Mouse (Mus musculus) right cerebral cortex, adult 2 months (tissue): ENCODE measurements around the gene Rnf181.

Experiments used
- DNase-seq, 2 experiments: peaks; one replicate each; pipeline ENCODE4 v3.0.0; 2021 to 2022; ENCODE audit warnings: low spot score in 2 of 2

Rnf181 gene

DNA sequence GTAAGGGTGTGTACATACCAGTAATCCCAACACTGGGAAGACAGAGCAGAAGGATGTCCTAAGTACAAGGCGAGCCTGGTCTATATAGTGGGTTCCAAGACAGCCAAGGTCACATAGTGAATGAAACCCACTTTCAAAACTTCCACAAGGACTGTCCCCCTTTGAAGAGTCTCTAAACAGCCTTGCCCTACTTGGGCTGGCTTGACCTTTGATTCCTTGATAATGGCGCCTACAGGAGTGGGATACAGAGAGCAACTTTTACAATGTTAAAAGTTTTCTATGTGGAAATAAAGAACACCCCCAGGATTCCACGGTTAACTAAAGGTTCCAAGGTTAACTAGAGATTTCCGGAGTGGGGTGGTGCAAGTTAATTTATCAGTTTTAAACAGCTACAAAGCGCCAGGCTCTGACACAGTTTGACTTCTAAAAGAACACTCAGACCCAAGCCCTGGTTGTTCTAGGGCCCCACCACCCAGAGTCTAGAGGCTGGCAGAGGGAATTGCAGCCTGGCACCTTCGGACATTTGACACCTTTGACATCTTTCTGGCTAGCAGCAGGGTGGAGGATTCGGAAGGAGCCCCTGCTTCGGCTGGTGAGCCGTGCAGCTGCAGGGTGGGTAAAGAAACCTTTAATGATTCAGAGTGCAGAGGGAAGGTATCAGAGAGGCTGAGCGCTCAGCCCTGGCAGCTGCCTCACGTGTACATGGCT is 6.7 kb downstream of the Rnf181 start:
- no peak for DNase-seq

DNA sequence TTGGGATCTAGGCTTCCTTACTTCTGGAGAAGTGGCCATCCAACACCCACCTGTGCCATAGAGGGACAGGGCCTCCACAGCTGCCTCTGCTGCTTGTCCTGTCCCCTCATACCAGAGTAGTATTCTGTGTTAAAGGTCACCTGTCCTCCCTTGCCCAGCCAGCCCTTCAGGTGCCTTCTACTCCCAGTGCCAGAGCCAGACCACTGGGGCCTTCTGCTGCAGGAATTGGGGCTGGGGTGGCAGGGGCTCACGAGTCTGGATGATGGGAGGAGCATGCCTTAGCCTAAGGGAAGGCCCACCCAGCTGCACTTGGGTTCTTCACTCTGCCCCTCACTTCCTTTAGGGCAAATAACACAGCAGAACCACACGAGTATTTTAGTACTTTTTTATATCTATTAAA is 7.4 kb downstream of the Rnf181 start:
- no peak for DNase-seq

DNA sequence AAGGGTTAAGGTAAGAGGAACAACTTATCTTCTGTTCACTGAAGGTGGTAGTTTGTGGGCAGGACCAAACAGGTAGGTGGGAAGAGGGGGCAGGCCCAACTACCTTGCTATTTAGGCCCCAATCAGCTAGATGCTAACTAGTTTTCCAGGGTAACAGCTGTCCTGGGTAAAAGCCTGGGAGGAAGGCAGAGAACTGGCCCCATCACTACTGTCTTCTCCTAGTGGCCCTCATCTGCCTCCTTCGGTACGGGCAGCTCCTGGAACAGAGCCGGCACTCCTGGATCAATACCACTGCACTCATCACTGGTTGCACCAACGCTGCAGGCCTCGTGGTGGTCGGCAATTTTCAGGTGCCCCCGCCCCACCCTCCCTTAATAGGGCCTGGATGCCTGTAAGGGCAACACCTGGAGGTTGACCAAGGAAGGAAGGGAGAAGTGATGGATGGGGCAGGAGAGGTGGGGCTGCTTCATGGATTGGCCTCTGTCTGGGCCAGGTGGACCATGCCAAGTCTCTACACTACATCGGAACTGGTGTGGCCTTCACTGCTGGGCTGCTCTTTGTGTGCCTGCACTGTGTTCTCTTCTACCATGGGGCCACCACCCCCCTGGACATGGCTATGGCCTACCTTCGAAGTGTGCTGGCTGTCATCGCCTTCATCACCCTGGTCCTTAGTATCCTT is 8.5 kb downstream of the Rnf181 start:
- no peak for DNase-seq

DNA sequence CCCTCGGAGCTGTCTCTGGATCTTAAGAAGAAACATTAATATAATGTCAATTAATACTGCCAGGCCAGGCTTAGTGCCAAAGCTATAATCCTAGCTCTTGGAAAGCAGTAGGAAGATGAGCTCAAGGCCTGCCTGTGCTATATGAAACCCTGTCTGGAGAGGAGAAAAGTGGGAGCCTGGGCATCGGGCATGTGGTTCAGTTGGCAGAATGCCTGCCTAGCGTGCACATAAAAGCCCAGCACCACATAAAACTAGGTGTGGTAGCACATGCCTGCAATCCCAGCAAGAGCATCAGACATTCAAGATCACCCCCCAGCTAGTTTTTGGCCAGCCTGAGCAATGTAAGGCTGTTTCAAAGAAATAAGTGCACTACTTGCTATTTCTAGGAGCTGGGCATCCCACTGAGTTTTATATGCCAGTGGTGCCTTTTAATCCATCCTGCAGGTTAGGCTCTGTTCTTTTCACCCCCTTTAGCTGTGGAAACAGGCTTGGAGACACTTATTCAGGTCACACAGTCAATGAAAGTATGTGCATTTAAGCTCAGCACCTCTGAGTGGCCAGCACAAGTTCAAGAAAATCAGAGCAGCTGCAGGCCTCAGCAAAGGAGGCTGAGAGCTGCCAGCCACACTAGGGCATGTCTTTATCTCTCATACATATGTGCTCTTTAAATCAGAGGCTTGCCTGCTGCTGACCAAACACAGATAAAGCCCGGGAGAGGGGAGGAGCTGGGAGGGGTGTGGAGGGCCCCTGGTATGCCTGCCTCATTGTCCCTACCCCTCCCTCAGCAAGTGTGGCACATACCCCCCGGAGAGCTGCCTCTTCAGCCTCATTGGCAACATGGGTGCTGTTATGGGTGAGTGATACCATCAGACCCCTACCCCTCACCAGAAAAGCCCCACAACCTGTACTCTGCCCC is 9.3 kb downstream of the Rnf181 start:
- DNase-seq, result no peak

DNA sequence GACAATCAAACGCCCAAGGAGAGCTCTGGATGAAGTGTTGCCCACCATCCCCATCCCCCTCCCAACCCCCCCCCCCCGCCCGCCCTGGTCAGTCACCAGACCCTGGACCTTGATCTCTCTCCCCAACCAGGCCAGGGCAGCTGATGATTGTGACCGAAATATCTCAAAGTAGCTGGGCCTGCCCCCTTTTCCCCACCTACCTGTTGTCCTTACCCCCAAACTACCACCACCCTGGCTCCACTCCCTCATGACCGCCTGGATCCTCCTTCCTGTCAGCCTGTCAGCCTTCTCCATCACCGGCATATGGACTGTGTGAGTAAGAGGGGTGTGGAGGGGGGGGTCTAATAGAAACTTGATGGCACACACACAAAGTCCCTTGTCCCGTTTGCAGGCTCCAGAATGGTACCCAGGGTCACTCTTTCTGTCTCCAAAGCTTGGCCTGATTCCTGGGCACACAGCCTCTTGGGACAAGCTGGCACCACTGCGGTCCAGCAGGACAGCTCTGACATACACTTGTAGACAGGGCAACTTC is 10.7 kb downstream of the Rnf181 start:
- no peak for DNase-seq

DNA sequence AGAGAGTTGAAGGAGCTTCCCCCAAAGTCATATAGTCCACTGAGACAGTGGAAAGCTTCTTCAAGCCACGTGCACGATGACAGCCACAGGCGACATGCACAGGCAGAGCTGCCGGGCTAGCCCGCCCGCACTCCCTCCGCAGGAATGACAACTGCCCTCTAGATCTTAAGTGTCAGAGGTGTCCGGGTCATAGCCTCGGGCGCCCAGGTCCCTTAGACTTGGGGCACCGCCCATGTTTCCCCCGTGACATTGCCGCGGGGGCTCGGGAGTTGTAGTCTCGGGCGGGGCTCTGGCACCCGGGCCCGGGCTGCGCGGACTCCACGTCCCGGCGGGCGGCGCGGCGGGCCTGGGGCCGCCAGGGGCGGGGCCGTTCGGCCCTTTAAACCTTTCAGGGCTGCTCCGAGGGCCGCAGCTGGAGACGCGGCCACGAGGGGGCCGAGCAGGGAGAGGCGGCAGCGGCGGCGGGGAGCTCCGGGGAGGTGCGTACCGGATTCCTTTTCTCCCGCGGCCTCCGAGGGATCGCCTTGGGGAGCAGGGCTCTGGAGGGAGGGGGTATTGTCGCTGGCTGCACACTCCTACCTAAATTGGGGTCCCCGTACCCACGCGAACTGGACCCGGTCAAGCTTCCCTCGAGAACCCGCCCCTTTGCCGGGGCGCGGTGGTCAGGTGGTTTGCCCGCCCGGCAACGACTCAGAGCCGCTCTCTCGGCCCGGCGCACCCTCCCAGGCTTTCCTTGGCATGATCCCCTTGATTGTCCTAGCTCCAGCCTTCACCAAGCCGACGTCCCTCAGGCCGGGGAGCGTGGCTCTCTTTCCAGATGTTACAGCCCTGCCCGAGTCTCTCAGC is 11.5 kb downstream of the Rnf181 start, which contains the start of gene Tmem150a:
Gene Tmem150a, plus strand, starts transcription at position 382 of the 846 bp plus-strand sequence.
- DNase-seq, result peak; percentile 71 to 74

DNA sequence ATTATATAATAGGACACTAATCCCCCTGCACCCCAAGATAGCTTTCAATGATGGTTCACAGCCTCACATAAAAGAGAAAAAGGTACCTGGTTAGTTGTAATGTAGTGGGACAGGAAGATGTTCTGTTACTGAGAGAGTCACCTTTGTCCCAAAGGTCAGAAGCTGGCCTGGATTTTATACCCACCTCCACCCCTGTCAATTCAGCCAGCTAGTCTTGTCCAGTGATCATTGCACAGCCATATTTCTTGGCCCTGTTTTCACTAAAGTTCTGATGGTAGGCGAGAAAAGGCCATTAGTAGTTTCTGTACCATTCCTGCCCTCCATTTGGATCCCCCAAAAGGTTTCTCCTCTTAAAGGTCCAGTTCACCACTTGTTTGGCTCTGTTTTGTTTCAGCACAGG is 12.7 kb downstream of the Rnf181 start:
- DNase-seq, result no peak

DNA sequence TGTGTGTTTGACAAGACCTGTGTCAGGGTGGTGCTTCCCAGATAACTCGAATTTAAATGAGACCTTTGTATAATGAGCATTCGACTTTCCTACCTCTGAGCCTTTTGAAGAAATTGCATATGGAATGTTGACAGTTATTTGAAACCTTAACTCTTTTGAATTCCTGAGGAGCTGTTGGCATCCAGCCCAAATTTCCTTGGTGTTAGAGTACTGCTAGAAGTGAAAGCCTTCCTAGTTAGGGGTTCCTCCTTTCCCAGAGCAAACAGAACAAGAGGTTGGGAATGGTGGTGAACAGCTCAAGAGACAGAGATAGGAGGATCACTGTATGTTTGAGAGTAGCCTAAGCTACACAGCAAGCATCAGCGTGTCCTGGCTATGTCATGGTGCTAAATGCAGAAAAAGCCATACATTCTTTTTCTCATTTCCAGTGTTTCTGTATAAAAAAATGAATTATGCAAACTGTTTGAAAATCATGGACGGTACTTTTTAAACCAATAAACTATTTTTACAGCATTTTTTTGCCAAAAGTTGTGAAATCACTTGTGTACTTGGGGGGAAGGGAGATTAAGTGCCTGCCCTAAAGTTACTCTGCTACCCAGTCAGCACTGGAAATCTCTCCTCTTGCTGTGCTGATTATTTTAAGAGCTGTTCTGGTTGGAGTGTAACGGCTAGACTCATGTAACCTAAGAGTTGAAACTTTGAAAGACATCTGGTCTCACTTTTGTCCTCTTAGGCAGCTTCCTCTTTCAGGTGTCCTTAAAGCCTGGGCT is 13.9 kb downstream of the Rnf181 start:
- DNase-seq, result no peak

DNA sequence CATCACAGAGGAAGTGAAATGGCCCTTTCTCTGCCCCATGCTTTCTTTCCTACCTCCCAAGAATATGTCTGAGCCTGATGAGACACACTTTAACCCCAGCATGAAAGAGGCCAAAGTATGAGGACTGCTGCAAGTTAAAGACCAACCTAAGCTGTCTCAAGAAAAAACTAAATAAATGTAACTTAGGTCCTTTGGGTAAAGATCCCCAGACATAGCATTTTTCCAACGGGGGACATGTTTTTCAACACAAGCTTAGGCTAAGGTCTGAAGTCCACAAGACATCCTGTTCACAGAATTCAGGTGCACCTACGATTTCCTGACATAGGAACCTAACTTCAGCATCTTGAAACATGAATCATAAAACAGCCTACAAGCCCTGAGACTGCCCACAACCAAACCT is 16.5 kb downstream of the Rnf181 start:
- DNase-seq, result no peak

DNA sequence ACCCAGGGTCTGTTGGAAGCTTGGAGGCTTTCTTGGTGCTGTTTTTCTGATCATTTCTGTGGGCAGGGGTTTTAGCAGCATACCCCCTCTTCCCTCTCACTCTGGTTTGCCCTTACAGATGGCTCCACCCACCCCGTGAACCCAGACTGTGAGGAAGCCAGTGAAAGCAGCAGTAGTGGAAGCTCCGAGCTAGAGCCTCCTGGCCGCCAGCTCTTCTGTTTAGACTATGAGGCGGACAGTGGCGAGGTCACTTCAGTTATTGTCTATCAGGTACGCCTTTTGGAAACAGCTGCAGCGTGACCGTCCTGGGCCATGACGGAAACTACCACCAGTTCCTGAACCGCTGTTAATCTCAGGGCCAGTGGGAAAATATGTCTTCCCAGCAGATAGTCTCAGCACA is 18.3 kb downstream of the Rnf181 start:
- no peak for DNase-seq

DNA sequence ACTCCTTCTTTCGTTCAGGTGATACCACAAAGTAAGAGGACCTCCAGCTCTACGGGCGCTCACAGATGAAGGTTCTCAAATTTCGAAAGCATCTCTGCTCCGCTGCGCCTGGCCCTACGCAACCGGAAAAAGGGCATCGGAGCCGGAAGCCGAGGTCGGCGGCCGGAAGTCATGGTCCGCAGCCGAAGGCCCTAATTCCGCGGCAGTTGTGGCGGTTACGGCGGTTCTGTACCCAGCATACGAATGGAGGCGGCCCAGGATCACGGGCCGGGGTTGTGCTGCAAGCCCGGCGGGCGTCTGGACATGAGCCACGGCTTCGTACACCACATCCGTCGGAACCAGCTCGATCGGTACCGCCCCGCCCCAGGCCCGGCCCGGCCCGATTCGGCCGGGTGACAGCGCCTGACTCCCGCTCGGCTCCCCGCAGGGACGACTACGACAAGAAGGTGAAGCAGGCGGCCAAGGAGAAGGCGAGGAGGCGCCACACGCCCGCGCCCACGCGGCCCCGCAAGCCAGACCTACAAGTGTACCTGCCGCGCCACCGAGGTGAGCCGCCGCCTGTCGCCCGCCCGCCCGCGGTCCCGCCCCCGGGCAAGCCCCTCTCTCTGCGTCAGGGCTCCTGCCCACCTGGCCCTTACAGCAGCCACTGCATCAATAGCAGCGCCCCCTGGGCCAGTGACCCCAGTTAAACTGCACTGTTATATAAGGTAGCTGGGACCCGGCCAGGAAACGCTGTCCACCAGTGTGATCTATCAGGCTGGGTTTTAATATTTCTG is 19.4 kb downstream of the Rnf181 start, which contains the start of gene 0610030E20Rik:
Gene 0610030E20Rik, plus strand, starts transcription at position 152 of the 776 bp plus-strand sequence.
- peak; percentile 76 to 77 for DNase-seq

DNA sequence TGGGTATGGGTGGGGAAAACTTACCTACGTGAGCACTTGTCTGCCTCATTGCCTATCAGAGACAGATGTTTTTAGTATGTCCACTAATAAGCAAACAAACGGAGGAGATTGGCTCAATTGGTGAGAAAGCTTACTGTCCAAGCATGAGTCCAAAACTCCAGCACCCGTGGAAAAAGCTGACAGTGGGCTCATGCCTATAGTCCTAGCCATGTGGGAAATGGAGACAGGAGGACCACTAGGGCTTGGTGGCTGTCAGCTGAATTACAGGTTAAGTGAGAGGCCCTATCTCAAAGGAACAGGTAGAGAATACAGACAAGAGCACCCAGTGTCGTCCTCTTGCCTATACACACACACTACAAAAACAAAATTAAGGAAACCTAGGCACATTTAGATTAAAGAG is 20.5 kb downstream of the Rnf181 start:
- no peak for DNase-seq

DNA sequence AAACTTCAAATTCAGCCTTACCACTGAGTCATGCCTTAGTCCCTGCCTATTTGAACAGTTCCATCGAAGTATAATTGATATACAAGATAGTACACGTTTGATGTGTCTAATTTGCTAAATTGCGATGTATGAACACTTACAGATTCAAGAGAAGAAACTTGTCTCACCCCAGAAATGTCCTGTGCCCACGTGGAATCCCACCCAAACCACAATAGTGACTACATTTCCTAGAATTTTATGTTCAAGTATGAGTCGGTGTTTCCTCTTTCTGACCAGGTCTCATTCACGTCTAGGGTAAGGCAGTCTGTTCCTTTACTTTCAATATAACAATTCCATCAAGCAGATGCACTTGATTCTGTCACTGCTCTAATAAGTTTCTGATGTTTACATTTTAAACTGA is 21.1 kb downstream of the Rnf181 start:
- no peak for DNase-seq

DNA sequence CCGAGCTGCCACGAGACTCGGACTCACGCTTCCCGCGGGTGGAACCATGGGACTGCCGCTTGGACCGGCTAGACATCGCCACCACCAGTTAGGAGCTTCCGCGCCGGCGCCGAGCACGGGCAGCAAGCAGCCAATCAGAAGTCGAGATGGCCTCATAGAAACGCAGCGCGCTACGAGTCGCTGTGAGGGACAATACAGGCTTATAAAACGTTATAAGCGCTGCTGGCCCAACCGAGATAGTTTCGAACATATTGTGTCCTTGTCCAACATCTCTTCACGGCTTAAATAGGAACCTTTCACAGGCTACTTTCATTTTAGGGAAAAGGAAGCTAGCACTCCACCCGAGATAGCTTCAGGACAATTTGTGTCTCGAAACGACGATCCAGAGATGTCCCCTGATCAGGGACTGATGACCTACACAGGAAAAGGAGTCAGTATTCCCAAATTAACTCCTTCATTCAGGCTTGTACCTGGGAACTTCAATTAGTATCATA is 21.6 kb downstream of the Rnf181 start, which contains the start of gene Usp39:
Gene Usp39, minus strand, starts transcription at position 111 of the 494 bp plus-strand sequence.
- peak; percentile 98 for DNase-seq

DNA sequence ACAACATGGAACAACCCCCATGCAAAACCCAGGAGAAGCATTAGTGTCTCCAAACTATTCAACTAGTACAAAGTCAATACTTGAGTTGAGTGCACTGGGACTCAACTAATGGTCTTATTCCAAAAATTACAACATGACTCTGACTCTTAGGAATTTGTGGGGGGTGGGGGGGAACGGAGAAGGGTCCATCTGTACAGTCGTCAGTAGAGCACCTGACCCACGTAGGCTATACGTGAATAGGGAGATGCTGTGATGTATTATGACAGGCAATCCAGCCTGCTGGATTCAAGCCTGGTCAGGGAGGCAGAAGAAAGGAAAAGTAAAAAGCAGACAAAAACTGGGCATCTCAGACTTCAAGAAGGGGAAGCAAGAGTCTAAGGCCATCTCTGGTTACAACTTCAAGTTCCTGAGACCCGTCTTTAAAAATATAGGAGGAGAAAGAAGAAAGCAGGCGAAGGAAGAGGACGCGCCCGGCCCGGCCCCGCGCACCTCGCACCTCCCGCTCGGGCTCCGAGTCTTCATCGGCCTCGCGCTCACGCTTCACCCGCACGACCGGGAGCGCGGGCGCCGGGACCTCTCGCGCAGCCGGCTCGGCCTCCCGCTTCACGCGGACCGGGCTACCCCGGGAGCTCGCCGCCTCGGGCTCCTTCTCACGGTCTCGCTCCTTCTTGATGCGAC is 22.2 kb downstream of the Rnf181 start:
- no peak for DNase-seq

DNA sequence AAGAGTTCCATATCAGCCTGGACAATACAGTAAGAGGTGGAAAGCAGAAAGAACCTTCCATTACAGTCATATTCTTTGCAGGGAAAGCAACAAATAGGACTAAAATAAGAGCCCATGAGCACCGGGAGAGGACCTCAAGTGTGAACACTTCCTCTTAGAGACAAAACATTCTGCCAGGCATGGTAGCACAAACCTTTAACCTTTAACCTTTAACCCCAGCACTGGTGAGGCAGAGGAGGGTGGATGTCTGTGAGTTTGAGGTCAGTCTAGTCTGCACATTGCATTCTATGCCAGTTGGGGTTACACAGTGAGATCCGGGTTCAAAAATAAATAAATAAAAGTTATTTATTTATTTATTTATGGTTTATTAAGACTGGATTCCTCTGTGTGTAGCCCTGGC is 26.3 kb downstream of the Rnf181 start:
- DNase-seq, result no peak

DNA sequence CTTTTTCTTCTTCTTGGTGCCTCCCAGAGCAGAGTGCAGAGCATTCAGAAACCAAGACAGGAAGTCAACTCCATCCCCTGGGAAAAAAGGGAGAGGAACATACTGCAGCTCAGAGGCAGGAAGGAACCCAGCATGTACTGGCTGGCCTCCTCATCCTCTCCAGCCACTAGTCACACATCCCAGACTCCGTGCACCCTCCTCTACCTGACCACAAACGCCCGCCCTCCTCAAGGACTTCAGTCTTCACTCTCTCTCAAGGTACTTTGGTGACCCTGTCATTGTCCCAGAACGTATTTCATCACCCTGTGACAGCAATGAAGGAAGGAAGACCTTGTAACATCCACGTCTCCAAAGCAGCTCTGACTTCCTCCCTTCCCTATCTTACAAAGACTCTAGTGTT is 33.6 kb downstream of the Rnf181 start:
- no peak for DNase-seq

DNA sequence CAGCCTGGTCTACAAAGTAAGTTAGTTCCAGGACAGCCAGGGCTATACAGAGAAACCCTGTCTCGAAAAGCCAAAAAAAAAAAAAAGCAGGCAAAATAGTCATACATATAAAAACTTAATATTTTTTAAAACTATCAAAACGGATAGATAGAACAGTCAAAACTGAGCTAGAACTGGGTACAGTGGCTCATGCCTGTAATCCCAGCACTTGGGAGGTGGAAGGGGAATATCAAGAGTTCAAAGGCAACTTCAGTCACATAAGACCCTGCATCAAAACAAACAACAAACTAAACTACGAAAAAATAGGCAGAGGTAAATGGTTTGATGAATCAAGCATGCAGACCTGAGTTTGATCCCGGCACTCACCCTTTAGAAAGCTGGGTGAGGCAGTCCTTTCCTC is 36.6 kb downstream of the Rnf181 start:
- DNase-seq, result no peak

DNA sequence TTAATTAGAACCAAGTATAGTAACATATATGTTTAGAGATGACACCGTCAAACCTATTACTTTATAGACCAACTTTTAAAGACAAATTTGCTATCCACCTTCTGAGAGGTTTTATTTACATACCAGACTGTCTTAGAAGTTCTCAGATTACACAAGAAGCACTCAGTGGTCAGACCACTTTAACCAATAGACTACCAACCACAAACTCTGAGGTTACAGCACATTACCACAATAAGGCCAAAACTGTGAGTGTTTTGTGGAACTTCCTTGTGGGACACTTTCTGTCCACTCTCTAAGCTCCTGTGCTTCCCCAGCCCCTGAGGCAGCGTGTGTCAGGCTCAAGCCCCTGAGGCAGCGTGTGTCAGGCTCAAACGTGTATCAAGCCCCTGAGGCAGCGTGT is 37.7 kb downstream of the Rnf181 start:
- no peak for DNase-seq
